Mouse (Mus musculus) ES-Bruce4 (cell line): ENCODE measurements around the gene Ttf2. TPM values are rescaled to one million over a fixed set of nuclear protein-coding genes. Genes with fewer than 3 reads are reported as not detected.

Experiments used
- H3K27ac ChIP-seq: 2 replicates; pipeline ENCODE4 v1.5.1; 2012; ENCODE audit warnings: low read length, inconsistent platforms; ENCODE audit not compliant: insufficient read depth
- H3K27me3 ChIP-seq: 2 replicates; pipeline ENCODE4 v1.6.1; 2012; ENCODE audit warnings: mild to moderate bottlenecking, low read length, inconsistent platforms; ENCODE audit not compliant: control insufficient read depth, poor library complexity, insufficient read depth, severe bottlenecking
- H3K36me3 ChIP-seq: 2 replicates; pipeline ENCODE4 v1.6.1; 2012; ENCODE audit warnings: inconsistent platforms, mild to moderate bottlenecking, low read length, moderate library complexity; ENCODE audit not compliant: control insufficient read depth, poor library complexity, insufficient read depth, severe bottlenecking
- H3K4me1 ChIP-seq: one replicate; pipeline ENCODE4 v1.8.1; 2011; ENCODE audit warnings: low read length; ENCODE audit not compliant: control insufficient read depth, insufficient read depth
- H3K4me3 ChIP-seq: 2 replicates; pipeline ENCODE4 v1.5.1; 2011; ENCODE audit warnings: low read depth, mild to moderate bottlenecking, low read length
- H3K9ac ChIP-seq: 2 replicates; pipeline ENCODE4 v1.6.1; 2012; ENCODE audit warnings: low read depth, mild to moderate bottlenecking, inconsistent platforms; ENCODE audit not compliant: poor library complexity, severe bottlenecking
- H3K9me3 ChIP-seq: replicated peaks from 2 replicates; pipeline ENCODE4 v1.6.1; 2012; ENCODE audit warnings: mild to moderate bottlenecking, low read length, inconsistent platforms; ENCODE audit not compliant: control insufficient read depth, poor library complexity, insufficient read depth, severe bottlenecking
- CTCF ChIP-seq: IDR thresholded peaks from one replicate; pipeline ENCODE4 v1.8.1; 2011; ENCODE audit warnings: low read depth, low read length
- EP300 ChIP-seq: IDR thresholded peaks from 2 replicates; pipeline ENCODE4 v1.6.1; 2011; ENCODE audit warnings: low read depth, low read length; ENCODE audit not compliant: insufficient read depth
- POLR2A ChIP-seq: IDR thresholded peaks from one replicate; pipeline ENCODE4 v1.8.1; 2011; ENCODE audit warnings: low read length; ENCODE audit not compliant: insufficient read depth
- polyA plus RNA-seq: library from polyadenylated mRNA; stranded (reverse); fragments of >200 nt; gene quantifications from 2 replicates; pipeline ENCODE4 v1.2.4, GENCODE M21; 2011; ENCODE audit warnings: low read depth; ENCODE audit not compliant: missing spikeins, insufficient read depth, insufficient read length

The Ttf2 gene
- polyA plus RNA-seq, 1 experiment: 47.3 TPM

GRCm38 (mm10) chr3:101012597-101012996, 43.1 kb upstream of the Ttf2 start:
- no peaks in the 10 kb centered on the region for H3K36me3 ChIP-seq
- H3K9ac ChIP-seq: no peak overlapping the region
- no peak overlapping the region for H3K4me3 ChIP-seq
- H3K27me3 ChIP-seq: no peaks in the 10 kb centered on the region
- H3K4me1 ChIP-seq: no peaks in the 10 kb centered on the region
- TF ChIP-seq EP300 (no peak), POLR2A (no peak), CTCF (no peak)
- no peaks in the 10 kb centered on the region for H3K9me3 ChIP-seq
- no peak overlapping the region for H3K27ac ChIP-seq

- Histone ChIP-seq H3K27me3 (no peaks in the 10 kb centered on the region), H3K27ac (no peak overlapping the region), H3K4me1 (no peaks in the 10 kb centered on the region), H3K9ac (no peak overlapping the region), H3K9me3 (no peaks in the 10 kb centered on the region), H3K36me3 (no peaks in the 10 kb centered on the region), H3K4me3 (no peak overlapping the region)
- TF ChIP-seq CTCF (no peak), POLR2A (no peak)
These were observed 42.7 kb upstream of the Ttf2 start for GRCm38 (mm10) chr3:101012131-101012571.

- Histone ChIP-seq H3K27ac (no peak overlapping the region), H3K4me3 (no peak overlapping the region), H3K9ac (no peak overlapping the region), H3K27me3 (no peaks in the 10 kb centered on the region), H3K9me3 (no peaks in the 10 kb centered on the region), H3K4me1 (no peaks in the 10 kb centered on the region), H3K36me3 (no peaks in the 10 kb centered on the region)
- TF ChIP-seq EP300: no peak
- no peak for TF ChIP-seq POLR2A
- TF ChIP-seq CTCF: no peak
These were observed 41.7 kb upstream of the Ttf2 start for GRCm38 (mm10) chr3:101011203-101011600.

- no peak for TF ChIP-seq EP300
- TF ChIP-seq POLR2A: no peak
- no peak for TF ChIP-seq CTCF
- Histone ChIP-seq H3K4me1 (no peaks in the 10 kb centered on the region), H3K9me3 (no peaks in the 10 kb centered on the region), H3K9ac (no peak overlapping the region), H3K4me3 (no peak overlapping the region), H3K36me3 (no peaks in the 10 kb centered on the region), H3K27me3 (no peaks in the 10 kb centered on the region), H3K27ac (no peak overlapping the region)
These were observed 41.2 kb upstream of the Ttf2 start for GRCm38 (mm10) chr3:101010589-101011202.

GRCm38 (mm10) chr3:101007112-101007782, 37.8 kb upstream of the Ttf2 start:
- TF ChIP-seq CTCF: no peak
- no peak for TF ChIP-seq EP300
- no peak for TF ChIP-seq POLR2A
- Histone ChIP-seq H3K9me3 (no peaks in the 10 kb centered on the region), H3K27me3 (no peaks in the 10 kb centered on the region), H3K9ac (no peak overlapping the region), H3K36me3 (no peaks in the 10 kb centered on the region), H3K27ac (no peak overlapping the region), H3K4me1 (no peaks in the 10 kb centered on the region), H3K4me3 (no peak overlapping the region)

GRCm38 (mm10) chr3:101005392-101005791, 35.9 kb upstream of the Ttf2 start:
- H3K9ac ChIP-seq: no peak overlapping the region
- no peaks in the 10 kb centered on the region for H3K4me1 ChIP-seq
- no peaks in the 10 kb centered on the region for H3K27me3 ChIP-seq
- H3K4me3 ChIP-seq: no peak overlapping the region
- no peaks in the 10 kb centered on the region for H3K9me3 ChIP-seq
- no peak overlapping the region for H3K27ac ChIP-seq
- no peaks in the 10 kb centered on the region for H3K36me3 ChIP-seq
- no peak for TF ChIP-seq CTCF
- no peak for TF ChIP-seq POLR2A
- no peak for TF ChIP-seq EP300
